ENCODE assay signal across 8 mouse cellular contexts in the genomic region with DNA sequence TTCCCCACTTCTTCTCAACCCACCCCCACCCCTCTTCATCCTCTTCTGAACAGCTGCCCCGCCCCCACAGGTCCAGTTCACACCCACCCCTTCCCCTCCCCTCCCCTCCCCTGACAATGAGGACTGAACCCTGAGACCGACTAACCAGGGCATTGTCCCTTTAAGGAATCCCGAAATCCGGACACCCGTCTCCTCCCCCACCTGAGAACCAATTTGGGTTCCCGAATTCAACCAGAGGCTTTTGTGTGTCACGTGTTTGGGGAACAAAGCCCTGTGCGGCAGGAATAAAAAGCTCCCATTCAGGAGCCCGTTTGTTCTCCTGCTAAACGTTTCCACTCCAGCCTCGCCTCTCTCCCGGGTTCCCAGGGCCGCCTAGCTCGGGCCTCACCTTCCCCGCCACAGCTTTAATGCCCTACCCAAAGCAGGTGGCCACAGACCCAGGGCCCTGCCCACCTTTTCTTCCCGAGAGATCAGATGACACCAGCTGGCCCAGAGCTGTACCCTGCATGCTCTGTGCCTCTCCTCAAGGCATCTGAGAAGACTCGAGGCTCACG. TPM values are rescaled to one million over a fixed set of nuclear protein-coding genes. Genes with fewer than 3 reads are reported as not detected.
A peak's percentile ranks its signal among the peaks of the same experiment; 100 is the strongest.
DNase-seq lines count a peak whose midpoint lies in the region; ATAC-seq lines count a peak whose summit lies in the region.

No protein-coding gene starts in this region.

- H3K27ac ChIP-seq in forebrain, embryonic 13.5 days = peak overlapping the region; percentile 98
- peak overlapping the region; percentile 79 for H3K27ac ChIP-seq in neural tube, embryonic 13.5 days (replicated peaks)

- H3K4me1 ChIP-seq in forebrain, embryonic 13.5 days = peaks cover 53% of the 10 kb centered on the region
- peaks cover 31% of the 10 kb centered on the region for H3K4me1 ChIP-seq in neural tube, embryonic 13.5 days (replicated peaks)

- peak; percentile 74 for ATAC-seq in forebrain, embryonic 13.5 days
- ATAC-seq in neural tube, embryonic 13.5 days (ENCODE audit: low read depth) = peak; percentile 69
- ATAC-seq in megakaryocyte-erythroid progenitor cell, adult 5-6 weeks (replicated peaks; ENCODE audit: low FRiP score, low TSS enrichment, poor library complexity, severe bottlenecking) = no peak

- WGBS in forebrain, embryonic 13.5 days = under 1% methylated on average over 18 of the region's 18 CpGs
- WGBS in neural tube, embryonic 13.5 days = 2% methylated on average over 17 of the region's 18 CpGs

- peak overlapping the region; percentile 17 for H3K4me3 ChIP-seq in forebrain, embryonic 13.5 days
- H3K4me3 ChIP-seq in neural tube, embryonic 13.5 days = peak overlapping the region; percentile 17

- no peaks in the 10 kb centered on the region for H3K27me3 ChIP-seq in forebrain, embryonic 13.5 days
- H3K27me3 ChIP-seq in neural tube, embryonic 13.5 days = no peaks in the 10 kb centered on the region

- H3K36me3 ChIP-seq in forebrain, embryonic 13.5 days (ENCODE audit: poor library complexity, severe bottlenecking) = no peaks in the 10 kb centered on the region
- H3K36me3 ChIP-seq in neural tube, embryonic 13.5 days = no peaks in the 10 kb centered on the region

- intact Hi-C loops in left cerebral cortex, postnatal 4 days (cut with DNase I) = no loop called here

- DNase-seq in kidney, adult 18-20 months = peak; percentile 6
- DNase-seq in kidney, postnatal 25 days = no peak
- DNase-seq in brain, adult 2 months (ENCODE audit: low read depth, low spot score) = peak; percentile 70
- peak; percentile 17 for DNase-seq in left cerebral cortex, postnatal 4 days
- DNase-seq in thymus, postnatal 10 days (ENCODE audit: low spot score in 2 of 2) = no peak

- peak overlapping the region; percentile 55 for H3K4me2 ChIP-seq in forebrain, embryonic 13.5 days
- peak overlapping the region; percentile 52 for H3K4me2 ChIP-seq in neural tube, embryonic 13.5 days

- H3K9ac ChIP-seq in forebrain, embryonic 13.5 days = peak overlapping the region; percentile 70
- peak overlapping the region; percentile 70 for H3K9ac ChIP-seq in neural tube, embryonic 13.5 days

- no peaks in the 10 kb centered on the region for H3K9me3 ChIP-seq in forebrain, embryonic 13.5 days (replicated peaks)
- H3K9me3 ChIP-seq in neural tube, embryonic 13.5 days = no peaks in the 10 kb centered on the region

RNA-seq across cellular contexts. Expression of gene Msi1, which starts 25.1 kb away (rescaled TPM):
- 99.0 and 107 TPM in 2 replicates for polyA plus RNA-seq in forebrain, embryonic 13.5 days (2015; fragmentation: Nextera tagmentation; extraction: Ambion mirVana)
- 100 to 1,000 TPM; 110 to 114 TPM for total RNA-seq in left cerebral cortex, postnatal 4 days (2021)
- polyA plus RNA-seq in neural tube, embryonic 13.5 days (2015; fragmentation: Nextera tagmentation; extraction: Ambion mirVana) = 66.5 and 66.7 TPM in 2 replicates
- total RNA-seq in megakaryocyte-erythroid progenitor cell, adult 5-6 weeks (2014; fragmentation: Nextera tagmentation) = not detected in 2 replicates
- not detected in 2 replicates for total RNA-seq in megakaryocyte-erythroid progenitor cell, adult 5-6 weeks (2017)

RNA-seq across cellular contexts. Expression of gene Cox6a1, which starts 55.5 kb away (rescaled TPM):
- 965 and 999 TPM in 2 replicates for polyA plus RNA-seq in forebrain, embryonic 13.5 days (2015; fragmentation: Nextera tagmentation; extraction: Ambion mirVana)
- 100 to 1,000 TPM; 489 to 518 TPM for total RNA-seq in left cerebral cortex, postnatal 4 days (2021)
- polyA plus RNA-seq in neural tube, embryonic 13.5 days (2015; fragmentation: Nextera tagmentation; extraction: Ambion mirVana) = 1,130 and 1,174 TPM in 2 replicates
- 744 and 848 TPM in 2 replicates for total RNA-seq in megakaryocyte-erythroid progenitor cell, adult 5-6 weeks (2014; fragmentation: Nextera tagmentation)
- 84.8 and 115 TPM in 2 replicates for total RNA-seq in megakaryocyte-erythroid progenitor cell, adult 5-6 weeks (2017)

Comparison
In these comparisons a context has a peak if more than half of its experiments do, and no peak if none do; other contexts are left out.
1. DNase-seq: peak in kidney, adult 18-20 months (single experiment), brain, adult 2 months (single experiment) and left cerebral cortex, postnatal 4 days (single experiment); none in kidney, postnatal 25 days (0 of 2) and thymus, postnatal 10 days (0 of 2).
2. RNA of gene Msi1, which starts 25.1 kb away (total RNA-seq): 110 to 114 TPM in left cerebral cortex, postnatal 4 days; not detected in megakaryocyte-erythroid progenitor cell, adult 5-6 weeks; every median in the first group is over 100 times any median in the second.